Mouse (Mus musculus) heart, postnatal 14 days (tissue): Measurements from ENCODE around the gene Fggy. TPM values are rescaled to one million over a fixed set of nuclear protein-coding genes. Genes with fewer than 3 reads are reported as not detected.

ENCODE experiments used
- DNase-seq, 2 experiments: peaks; one replicate each; pipeline ENCODE4 v3.0.0; 2021 to 2022
- intact Hi-C: fragments of 180-260 bp; cut with DNase I; formaldehyde crosslinking; loops from one replicate; pipeline ENCODE4 v1.15.1; 2025
- total RNA-seq, 2 experiments: library from RNA; stranded (reverse); gene quantifications; 2 replicates each; pipeline ENCODE4 v1.2.3; 2021

Gene Fggy
- total RNA-seq, 2 experiments from 2014 or later: 6.0 to 6.7 TPM

DNA sequence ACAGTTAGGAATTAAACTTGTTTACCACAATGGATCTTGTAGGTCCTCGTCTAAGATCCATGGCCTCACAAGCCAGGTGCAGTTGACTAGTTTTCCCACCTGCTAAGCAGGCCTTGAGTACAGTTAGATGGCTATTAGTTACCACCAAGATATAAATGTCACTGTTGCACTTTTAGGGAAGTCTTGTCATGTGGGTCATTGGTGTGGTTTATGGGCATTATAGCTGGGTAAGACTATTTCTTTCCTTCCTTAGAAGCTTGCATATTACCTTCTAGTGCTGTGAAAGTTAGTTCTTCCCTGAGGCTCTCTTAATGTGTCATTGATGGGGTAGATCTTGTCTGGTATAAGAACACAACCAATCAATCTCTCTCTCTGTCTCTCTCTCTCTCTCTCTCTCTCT lies 152.4 kb downstream of the Fggy start:
- intact Hi-C loops: no loop called here
- DNase-seq: no peak

DNA sequence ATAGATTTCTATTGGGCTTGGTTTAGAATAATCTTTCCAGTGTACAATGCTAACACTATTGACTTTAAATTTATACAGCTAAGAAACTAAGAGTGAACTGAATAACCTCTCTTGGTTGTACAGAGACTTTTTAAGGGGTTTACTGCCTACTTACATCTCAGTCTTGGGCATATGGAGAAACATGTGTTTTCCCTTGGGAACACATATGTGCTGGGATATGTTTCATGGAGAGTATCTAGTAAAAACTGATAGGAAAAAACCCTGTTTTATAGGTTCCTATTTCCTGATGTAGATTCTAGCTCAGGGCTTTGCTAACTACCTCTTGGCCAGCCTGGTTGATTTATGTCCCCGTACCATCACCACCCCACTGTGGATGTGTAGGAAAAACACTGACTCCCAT lies 155.5 kb downstream of the Fggy start:
- no peak for DNase-seq
- intact Hi-C loops: no loop called here

DNA sequence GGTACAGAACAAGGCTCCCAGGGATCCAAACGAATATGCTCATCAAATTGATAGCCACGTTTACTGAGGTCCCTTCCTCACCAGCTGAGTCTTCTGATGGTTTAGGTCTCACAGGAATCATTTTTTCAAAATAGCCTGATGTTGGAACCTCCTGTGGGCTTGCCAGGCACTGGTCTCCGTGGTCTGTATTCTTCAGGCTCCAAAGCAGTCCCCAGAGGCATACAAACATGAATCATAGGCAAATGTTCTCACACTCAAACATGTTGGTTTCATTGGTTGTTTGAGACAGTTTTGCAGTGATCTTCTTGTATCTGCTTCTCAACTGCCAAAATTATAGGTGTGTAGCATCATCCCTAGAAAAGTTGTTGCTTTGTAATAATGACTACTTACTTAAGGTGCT lies 156.0 kb downstream of the Fggy start:
- intact Hi-C loops: no loop called here

DNA sequence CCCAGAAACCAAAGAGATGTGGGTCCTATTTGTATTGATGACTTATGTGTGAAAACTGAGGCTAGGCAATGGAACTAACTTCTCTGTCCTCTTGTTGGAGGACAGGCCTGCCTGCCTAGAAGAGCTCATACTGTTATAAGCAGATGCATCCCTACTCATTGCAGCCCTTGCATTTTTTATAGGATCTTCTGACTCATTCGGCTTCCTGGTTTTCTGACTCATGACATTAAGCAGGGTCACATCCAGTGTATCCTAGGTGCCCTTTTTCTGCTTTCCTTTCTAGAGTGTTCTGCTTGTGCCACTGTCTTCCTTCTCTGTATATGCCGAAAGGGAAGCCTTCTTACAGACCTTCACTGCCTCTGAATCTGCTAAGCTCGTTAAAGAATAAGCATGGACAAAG lies 158.8 kb downstream of the Fggy start:
- intact Hi-C loops: no loop called here

More for the DNA sequence above, 156.0 kb downstream of the Fggy start:
- DNase-seq: no peak

DNA sequence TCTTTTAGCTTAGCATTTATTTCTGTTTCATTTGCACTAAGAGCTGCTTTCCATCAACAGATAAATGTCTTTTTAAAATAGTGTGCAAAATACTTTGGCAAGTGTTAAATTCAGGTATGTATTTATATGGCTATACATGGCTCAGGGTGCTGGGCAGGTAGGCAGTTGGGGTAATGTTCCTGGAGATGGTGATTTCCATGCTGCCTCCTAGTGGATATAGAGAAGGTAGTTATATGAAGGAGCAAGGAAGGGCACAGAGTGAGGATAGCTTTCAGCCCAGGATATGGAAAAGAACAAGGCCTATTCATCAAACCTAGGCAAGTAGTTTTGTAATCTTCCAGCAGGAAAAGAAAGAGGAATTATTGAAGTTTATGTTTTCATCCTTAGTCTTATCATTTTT lies 166.3 kb downstream of the Fggy start:
- DNase-seq: no peak
- intact Hi-C loops: no loop called here

More for the DNA sequence above, 158.8 kb downstream of the Fggy start:
- no peak for DNase-seq

DNA sequence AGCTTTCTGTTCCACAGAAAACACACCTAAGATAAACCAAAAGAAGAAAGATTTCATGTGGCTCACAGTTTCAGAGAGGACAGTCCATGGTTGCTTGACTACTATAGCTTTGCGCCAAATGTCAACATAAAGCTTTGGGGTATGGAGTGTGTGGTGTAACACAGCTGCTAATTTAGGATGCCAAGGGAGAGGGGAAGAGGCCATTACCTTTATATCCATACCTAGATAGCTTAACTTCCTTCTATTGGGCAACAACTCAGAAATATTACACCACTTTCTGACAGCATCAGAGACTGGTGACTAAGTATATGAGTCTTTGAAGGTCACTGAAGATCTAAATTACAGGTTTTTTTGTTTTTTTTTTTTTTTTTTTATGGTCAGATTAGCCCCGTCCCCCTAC lies 169.1 kb downstream of the Fggy start:
- intact Hi-C loops: no loop called here
- DNase-seq: no peak

DNA sequence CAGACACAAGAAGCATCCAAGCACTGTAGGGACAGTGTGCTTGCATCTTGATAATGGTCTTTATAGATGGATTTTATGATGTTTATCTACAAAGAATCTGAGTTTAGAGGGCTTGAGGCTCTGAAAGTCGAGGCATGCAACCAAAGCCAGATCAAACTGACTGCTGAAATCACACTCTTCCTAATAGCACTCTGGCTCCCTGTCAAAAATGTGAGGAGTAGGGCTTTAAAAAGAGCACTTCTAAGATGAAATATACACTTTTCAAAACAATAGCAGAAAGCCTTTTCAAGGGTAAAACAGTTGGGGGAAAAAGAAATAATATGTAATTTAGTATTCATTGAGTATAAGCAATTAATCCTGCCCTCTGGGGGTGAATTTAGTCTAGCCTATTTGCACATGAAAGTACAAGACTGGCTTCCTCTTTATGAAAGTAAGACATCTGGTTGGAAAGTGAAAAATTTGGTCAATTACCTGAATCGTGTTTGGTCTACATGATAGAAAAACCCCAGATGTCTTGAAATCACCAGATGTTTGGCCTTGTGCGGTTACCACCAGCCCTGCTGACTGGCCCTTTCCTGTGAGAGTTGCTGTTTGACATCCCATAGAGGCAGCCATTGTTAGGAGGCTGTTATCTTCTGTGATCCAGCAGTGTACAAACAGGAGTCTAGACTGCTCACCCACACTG lies 172.0 kb downstream of the Fggy start:
- DNase-seq: no peak
- intact Hi-C loops: no loop called here

DNA sequence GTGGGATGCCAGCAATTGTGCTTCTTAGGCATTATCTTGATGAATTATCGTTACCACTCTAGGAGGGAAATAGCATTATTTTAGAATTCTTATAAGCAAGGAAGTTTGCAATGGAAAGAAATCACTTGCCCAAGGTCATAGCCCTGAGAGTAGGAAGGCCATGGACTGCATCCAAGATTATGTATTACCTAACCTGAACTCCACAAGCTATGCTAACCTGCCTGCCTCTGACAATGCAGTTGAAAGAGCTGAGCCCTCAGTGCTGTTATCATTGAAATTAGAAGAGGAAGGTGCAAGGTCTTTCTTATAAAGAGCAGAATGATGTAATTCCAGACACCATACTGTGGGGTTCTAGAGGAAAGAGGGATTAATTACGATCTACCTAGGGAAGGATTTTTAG lies 173.8 kb downstream of the Fggy start:
- DNase-seq: no peak
- intact Hi-C loops: no loop called here

DNA sequence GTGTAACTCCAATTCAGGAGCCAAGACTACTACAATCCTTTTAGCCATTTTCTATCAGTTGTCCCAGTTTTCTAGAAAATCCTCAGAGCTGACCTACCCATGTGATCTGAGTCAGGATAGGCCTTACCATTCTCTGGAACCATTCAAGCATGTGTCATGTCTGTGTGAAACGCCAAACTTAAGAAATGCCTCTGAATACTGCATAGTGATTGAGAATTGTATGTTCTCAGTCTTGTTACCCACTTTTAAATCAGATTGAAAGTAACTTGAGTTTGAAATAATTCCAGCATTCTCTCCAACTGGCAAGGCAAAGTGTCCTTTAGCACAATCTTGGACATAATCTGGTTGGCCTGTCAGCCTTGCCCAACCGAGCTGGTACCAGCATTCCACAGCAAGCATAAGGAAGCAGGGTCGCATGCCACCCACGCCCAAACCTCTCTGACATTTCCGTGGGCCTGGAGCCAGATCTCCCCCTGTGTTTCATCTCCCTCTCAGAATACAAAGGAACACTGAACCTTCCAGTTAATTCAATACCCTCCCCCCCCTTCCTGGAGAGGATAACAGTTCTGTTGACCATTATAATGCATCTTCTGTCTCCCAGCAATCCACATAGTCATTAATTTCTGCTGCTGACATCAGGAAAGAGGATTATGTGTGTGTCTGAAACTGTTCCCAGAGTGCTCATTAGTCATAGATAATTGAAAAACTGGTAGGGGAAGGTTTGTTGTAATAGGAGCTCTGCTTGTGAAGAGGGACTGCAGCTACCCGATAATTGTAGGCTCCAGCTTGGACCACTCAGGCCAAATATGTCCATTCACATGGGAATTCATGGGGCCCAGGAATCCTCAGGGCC lies 176.3 kb downstream of the Fggy start:
- DNase-seq: no peak
- intact Hi-C loops: no loop called here

DNA sequence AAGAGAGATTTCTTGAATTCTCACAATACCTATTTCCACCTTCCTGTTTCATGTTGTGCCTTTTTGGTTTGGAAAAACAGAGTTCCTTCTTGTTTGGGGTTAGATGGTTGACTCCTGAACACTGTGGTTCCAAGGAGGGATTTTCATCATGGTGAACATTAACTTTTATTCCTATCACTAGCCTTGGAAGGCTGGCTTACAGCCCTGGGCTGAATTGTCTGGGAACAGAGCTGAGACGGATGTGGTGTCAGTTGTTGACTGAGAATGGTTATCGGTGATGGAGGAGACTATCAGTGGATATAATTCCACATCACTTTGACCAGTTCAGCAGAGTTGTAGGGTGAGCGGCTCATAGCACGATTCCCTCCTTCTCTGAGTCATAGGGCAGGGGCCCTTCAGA lies 178.7 kb downstream of the Fggy start:
- DNase-seq: no peak
- intact Hi-C loops: loop anchor here (5.0 kb wide), 2 partner anchors 126 to 679 kb away; no protein-coding TSS in a partner anchor

DNA sequence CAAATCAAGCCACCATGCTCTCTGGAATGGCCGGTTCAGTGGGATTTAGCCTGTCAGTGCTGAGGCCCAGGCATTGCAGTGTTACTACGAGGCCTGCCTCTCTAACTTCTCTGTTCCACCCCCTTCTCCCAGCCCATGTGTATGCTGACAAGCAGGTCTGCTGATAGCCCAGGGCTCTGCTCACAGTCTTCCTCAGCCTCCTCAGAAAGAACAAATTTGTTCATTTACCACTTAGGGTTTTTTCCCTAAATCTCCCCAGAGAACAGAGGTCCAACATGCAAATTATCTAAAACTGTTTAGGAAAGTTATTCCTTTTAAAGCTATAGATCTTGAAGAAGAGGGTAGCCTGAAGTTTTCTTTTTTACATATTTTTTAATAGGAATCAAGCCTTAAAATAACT lies 179.4 kb downstream of the Fggy start:
- intact Hi-C loops: loop anchor here (5.0 kb wide), 2 partner anchors 126 to 679 kb away; no protein-coding TSS in a partner anchor

DNA sequence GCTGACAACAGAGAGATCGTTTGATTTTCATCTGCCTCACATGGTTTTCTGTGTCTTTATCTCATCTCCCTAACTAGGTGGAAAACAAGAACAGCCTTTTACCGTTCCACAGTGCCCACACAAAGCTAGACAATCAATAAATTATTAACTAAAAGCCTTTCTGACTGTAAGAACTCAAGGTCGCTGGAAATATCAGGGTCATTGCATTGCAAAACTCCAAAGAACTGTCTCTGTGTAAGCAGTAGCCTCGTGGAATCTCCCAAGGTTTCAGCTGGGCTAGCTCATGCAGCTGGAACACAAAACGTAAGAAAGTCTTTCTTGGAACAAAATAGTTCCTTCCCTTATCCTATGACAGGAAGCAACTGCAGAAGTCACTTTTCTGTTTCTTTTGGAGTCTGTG lies 180.9 kb downstream of the Fggy start:
- DNase-seq: peak in 1 of 2 experiments; percentile 14
- intact Hi-C loops: loop anchor here (5.0 kb wide), 2 partner anchors 124 to 681 kb away; no protein-coding TSS in a partner anchor

More for the DNA sequence above, 179.4 kb downstream of the Fggy start:
- no peak for DNase-seq

DNA sequence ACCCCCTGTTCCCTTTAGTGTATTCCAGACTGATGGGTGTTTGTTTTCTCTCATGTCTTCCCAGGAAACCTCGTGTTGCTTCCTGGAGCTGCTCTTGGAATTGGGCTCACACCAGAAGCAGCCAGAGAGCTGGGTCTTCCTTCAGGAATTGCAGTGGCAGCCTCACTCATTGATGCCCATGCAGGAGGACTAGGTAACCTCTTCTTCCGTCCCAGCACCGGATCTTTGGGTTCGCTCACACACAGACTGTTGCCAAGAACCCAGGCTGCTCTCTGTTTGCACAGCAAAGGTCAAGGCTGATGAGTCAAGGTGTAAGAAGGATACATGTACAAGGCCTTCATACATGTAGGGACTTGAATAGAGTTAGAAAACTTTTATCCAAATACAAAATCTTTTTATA lies 181.4 kb downstream of the Fggy start:
- no peak for DNase-seq
- intact Hi-C loops: loop anchor here (5.0 kb wide), 2 partner anchors 124 to 681 kb away; no protein-coding TSS in a partner anchor

DNA sequence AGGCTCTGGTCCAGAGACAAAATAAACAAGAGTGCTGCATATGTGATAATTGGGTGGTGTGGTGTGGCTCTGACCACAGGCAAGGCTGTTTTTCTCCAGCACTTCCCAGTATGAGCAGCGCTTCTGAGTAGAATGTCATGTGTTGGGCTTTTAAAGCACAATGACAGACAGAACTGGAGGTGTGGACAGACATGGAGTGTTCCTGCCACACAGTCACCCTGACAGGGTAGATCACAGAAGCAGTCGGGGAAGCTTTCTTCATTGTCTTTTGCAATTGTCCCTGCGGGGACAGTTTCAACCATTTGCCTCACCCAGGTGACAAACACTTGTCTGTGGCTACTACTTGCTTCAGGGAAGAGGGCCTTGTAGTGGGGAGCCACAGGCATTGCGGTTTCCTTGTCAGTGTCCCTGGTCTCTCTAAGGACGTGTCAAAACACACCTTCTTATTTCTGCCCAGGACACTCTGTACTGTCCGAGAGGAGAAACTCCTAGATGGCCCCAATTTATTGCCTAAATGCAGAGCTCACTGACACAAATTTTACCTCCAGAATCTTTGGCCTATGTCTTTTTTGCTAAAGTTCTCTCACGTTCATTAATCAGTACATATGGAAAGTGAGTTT lies 183.9 kb downstream of the Fggy start:
- DNase-seq: no peak
- intact Hi-C loops: loop anchor here (10.0 kb wide), 1 partner anchor 446 kb away; no protein-coding TSS in a partner anchor

DNA sequence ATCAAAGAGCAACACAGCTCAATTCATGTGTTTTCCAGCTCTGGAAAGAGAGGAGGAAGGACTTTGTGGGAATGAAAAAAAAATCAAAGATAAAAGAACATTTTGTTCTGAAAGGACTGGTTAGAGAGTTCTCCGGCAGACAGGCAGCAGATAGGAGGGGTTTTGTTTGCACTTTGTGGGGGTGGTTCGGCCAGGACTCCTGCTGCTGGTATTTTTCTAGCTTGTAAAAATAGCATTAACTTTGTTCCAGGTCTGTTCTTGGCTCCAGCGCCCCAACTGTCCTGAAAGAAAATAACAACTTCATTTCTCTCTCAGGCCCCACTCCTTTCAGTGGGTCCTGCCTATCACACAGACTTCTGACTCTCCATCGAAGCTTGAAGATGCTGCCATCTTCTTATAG lies 185.7 kb downstream of the Fggy start:
- peak; percentile 41 to 44 for DNase-seq
- intact Hi-C loops: loop anchor here (10.0 kb wide), 1 partner anchor 448 kb away; no protein-coding TSS in a partner anchor

DNA sequence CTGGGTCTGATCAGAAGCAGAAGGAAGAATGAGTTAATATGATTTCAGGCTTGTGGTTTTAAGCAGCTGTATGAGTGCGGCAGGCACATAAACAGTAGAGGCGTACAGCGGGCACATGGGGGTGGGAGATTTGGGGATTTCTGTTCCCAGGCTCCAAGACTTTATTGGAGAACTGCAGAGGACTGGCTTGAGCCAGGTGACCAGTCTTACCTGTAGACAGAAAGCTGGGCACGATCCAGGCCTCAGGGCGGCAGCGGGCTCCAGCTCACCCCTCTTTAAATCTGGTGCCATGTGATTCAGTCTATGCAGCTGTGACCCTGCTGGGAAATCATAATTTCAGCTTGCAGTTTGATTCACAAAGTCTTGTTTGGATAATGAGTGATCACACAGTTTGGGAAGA lies 189.6 kb downstream of the Fggy start:
- intact Hi-C loops: loop anchor here (10.0 kb wide), 1 partner anchor 452 kb away; no protein-coding TSS in a partner anchor

DNA sequence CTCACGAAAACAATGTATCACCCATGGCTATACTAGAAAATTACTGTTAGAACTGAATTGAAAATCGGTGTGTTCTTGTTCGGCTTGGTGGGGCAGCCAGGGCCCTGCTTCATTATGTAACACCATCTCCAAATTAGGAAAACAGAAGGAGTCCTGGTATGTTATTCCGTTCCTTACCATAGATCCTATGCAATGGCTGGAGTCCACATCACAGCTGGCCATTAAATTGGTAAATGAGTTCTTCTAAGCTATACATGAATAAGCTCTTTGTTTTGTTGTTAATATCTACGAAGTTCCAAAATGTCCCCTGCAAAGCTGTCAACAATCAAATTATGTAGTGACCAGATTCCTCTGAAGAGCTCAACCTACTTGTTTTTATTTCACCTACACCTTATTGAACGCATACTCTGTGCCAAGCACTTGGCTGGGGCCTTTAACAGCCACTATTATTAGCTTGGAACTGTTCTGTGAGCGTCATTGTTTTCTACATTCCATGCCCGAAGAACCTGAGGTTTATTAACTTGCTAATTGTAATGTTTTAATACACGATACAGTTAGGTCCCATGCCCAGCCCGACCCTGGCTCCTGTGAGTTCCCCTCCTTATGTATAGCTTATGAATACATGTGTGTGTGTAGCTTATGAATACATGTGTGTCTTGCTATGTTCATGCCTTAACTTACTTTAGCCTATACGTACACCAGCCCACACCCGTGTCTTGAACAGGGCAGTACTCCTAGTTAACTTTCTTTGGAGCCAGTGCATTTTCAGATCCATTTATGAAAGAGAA lies 190.3 kb downstream of the Fggy start:
- intact Hi-C loops: loop anchor here (10.0 kb wide), 1 partner anchor 453 kb away; no protein-coding TSS in a partner anchor

More for the DNA sequence above, 189.6 kb downstream of the Fggy start:
- DNase-seq: no peak

DNA sequence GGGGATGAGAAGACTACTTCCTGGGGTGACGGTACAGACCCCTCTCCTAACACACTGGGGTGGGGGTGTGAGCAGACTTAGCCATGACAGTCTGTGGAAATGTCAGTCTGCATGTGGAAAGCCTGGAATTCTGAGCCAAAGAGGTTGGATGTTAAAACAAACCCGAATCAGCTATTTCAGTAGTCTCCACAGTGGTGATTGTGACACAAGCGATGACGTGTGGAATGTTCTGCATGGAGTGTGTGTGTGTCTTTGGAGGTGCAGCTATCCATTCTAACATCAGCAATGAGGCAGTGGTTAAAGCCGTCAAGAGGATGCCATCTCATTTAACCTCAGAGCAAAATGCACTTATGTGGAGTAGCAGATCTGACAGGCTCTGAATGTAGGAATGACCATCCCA lies 192.9 kb downstream of the Fggy start:
- intact Hi-C loops: no loop called here
- DNase-seq: no peak

More for the DNA sequence above, 190.3 kb downstream of the Fggy start:
- no peak for DNase-seq

DNA sequence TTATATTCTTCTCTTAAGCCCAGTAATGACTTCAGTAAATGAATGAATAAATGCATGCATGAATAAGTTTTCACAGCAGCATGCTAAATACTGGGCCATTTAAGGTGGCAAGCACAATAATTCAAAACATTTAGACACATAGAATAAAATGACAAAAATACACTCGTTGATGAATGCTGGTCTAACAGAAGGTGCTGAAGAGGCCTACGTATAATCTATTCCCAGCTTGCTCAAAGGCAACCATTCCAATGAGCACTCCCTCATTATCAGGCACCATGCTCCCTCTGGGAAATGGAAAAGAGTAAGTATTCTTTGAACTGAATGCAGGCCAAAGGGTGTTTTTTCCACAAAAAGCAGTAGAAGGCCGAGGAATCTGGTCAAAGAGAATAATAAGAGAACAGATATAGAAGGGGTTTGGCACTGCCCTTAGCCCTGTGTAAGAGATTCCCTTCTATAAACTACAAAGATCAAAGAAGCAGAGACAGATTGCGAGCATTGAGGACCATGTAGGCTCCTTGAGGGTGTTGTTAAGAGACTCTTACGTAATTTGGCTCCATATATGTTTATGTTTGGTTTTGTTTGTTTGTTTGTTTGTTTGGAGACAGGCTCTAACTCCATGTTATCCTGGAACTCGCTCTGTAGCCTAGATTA lies 195.4 kb downstream of the Fggy start:
- no peak for DNase-seq
- intact Hi-C loops: no loop called here
